Mouse (Mus musculus) neural tube, embryonic 11.5 days (tissue): ENCODE results near the gene Arhgap40. TPM values are rescaled to one million over a fixed set of nuclear protein-coding genes. Genes with fewer than 3 reads are reported as not detected.

Experiments
- ATAC-seq: fragments of 200-750 bp; cut with Nextera tagmentation; 2 replicates; pipeline ENCODE4 v1.8.0; 2017; ENCODE audit warnings: moderate number of reproducible peaks, mild to moderate bottlenecking, moderate TSS enrichment, moderate library complexity; ENCODE audit not compliant: insufficient read depth, low FRiP score, low TSS enrichment
- DNase-seq: peaks from one replicate; pipeline ENCODE4 v3.0.0-alpha.2; 2015; ENCODE audit warnings: low spot score
- H3K27ac ChIP-seq: fragments of 300-500 bp; sonication (generic); 2 replicates; pipeline ENCODE4 v1.5.1; 2014; ENCODE audit warnings: low read depth, mild to moderate bottlenecking, low read length
- H3K27me3 ChIP-seq: fragments of 300-500 bp; sonication (generic); 2 replicates; pipeline ENCODE4 v1.6.1; 2014; ENCODE audit warnings: mild to moderate bottlenecking, low read length, mixed read lengths; ENCODE audit not compliant: control insufficient read depth, insufficient read depth
- H3K36me3 ChIP-seq: fragments of 300-500 bp; sonication (generic); 2 replicates; pipeline ENCODE4 v1.6.1; 2014; ENCODE audit warnings: mild to moderate bottlenecking, low read length, moderate library complexity, mixed read lengths; ENCODE audit not compliant: control insufficient read depth, insufficient read depth
- H3K4me1 ChIP-seq: fragments of 300-500 bp; sonication (generic); 2 replicates; pipeline ENCODE4 v1.6.1; 2014; ENCODE audit warnings: low read length, mixed read lengths; ENCODE audit not compliant: control insufficient read depth, insufficient read depth
- H3K4me2 ChIP-seq: fragments of 300-500 bp; sonication (generic); 2 replicates; pipeline ENCODE4 v1.6.1; 2014; ENCODE audit warnings: low read depth, mild to moderate bottlenecking, moderate library complexity
- H3K4me3 ChIP-seq: fragments of 300-500 bp; sonication (generic); 2 replicates; pipeline ENCODE4 v1.5.1; 2014; ENCODE audit warnings: low read depth, low read length
- H3K9ac ChIP-seq: fragments of 300-500 bp; sonication (generic); 2 replicates; pipeline ENCODE4 v1.6.1; 2014; ENCODE audit warnings: mild to moderate bottlenecking, low read length
- H3K9me3 ChIP-seq: fragments of 300-500 bp; sonication (generic); 2 replicates; pipeline ENCODE4 v1.6.1; 2016; ENCODE audit warnings: low read length; ENCODE audit not compliant: control insufficient read depth
- WGBS: fragments of 180-500 bp; shearing (Covaris S2); extraction: QIAGEN DNeasy Blood & Tissue Kit; methylation state at CpG from one replicate; pipeline ENCODE4 v1.1.7; 2014; 5-methylcytosine and 5-hydroxymethylcytosine counted together
- polyA plus RNA-seq: library from polyadenylated mRNA; unstranded; fragments of >200 nt; fragmentation: Nextera tagmentation; extraction: Ambion mirVana; gene quantifications from 2 replicates; pipeline ENCODE4 v1.2.1, GENCODE M21; 2014

The Arhgap40 gene
- polyA plus RNA-seq, 1 experiment from 2014 or later, result not detected

- 61% methylated on average over 3 of the region's 3 CpGs for whole genome bisulfite sequencing
- Histone ChIP-seq H3K27ac (no peak overlapping the region), H3K9me3 (no peaks in the 10 kb centered on the region), H3K4me3 (no peak overlapping the region), H3K27me3 (no peaks in the 10 kb centered on the region), H3K36me3 (no peaks in the 10 kb centered on the region), H3K9ac (no peak overlapping the region), H3K4me1 (0 out of 2 replicates have a peak, but pooled peaks cover 8% of the 10 kb centered on the region), H3K4me2 (no peak overlapping the region)
- DNase-seq, result no peak
- ATAC-seq, result no peak
These were observed 77.9 kb downstream of the Arhgap40 start for GRCm38 (mm10) chr2:158590495-158590894.

- H3K27me3 ChIP-seq, result no peaks in the 10 kb centered on the region
- H3K27ac ChIP-seq, result no peak overlapping the region
- WGBS, result 25% methylated on average over 5 of the region's 5 CpGs
- ATAC-seq, result no peak
- H3K36me3 ChIP-seq, result no peaks in the 10 kb centered on the region
- H3K4me3 ChIP-seq, result no peak overlapping the region
- H3K9ac ChIP-seq, result no peak overlapping the region
- H3K4me2 ChIP-seq, result no peak overlapping the region
- DNase-seq, result peak; percentile 18
- 0 out of 2 replicates have a peak, but pooled peaks cover 9% of the 10 kb centered on the region for H3K4me1 ChIP-seq
- no peaks in the 10 kb centered on the region for H3K9me3 ChIP-seq
These were observed 78.7 kb downstream of the Arhgap40 start for GRCm38 (mm10) chr2:158591286-158591685.

- H3K9ac ChIP-seq, result no peak overlapping the region
- 0 out of 2 replicates have a peak, but pooled peaks cover 7% of the 10 kb centered on the region for H3K4me1 ChIP-seq
- no peak overlapping the region for H3K4me3 ChIP-seq
- no peak for DNase-seq
- H3K27ac ChIP-seq, result no peak overlapping the region
- 85% methylated on average over 4 of the region's 4 CpGs for WGBS
- ATAC-seq, result no peak
- no peak overlapping the region for H3K4me2 ChIP-seq
- H3K36me3 ChIP-seq, result no peaks in the 10 kb centered on the region
- H3K9me3 ChIP-seq, result no peaks in the 10 kb centered on the region
- H3K27me3 ChIP-seq, result no peaks in the 10 kb centered on the region
These were observed 80.8 kb downstream of the Arhgap40 start for GRCm38 (mm10) chr2:158593371-158593770.

- DNase-seq (peak; percentile 79), ATAC-seq (peak; percentile 78)
- H3K27ac ChIP-seq, result peak overlapping the region; percentile 70
- no peak overlapping the region for H3K9ac ChIP-seq
- under 1% methylated on average over 12 of the region's 12 CpGs for WGBS
- H3K27me3 ChIP-seq, result no peaks in the 10 kb centered on the region
- H3K9me3 ChIP-seq, result no peaks in the 10 kb centered on the region
- 0 out of 2 replicates have a peak, but pooled peaks cover 7% of the 10 kb centered on the region for H3K4me1 ChIP-seq
- H3K4me3 ChIP-seq, result no peak overlapping the region
- peak overlapping the region; percentile 36 for H3K4me2 ChIP-seq
- no peaks in the 10 kb centered on the region for H3K36me3 ChIP-seq
These were observed 82.5 kb downstream of the Arhgap40 start for GRCm38 (mm10) chr2:158595103-158595502.

- Histone ChIP-seq H3K9me3 (no peaks in the 10 kb centered on the region), H3K4me2 (peak overlapping the region; percentile 36), H3K27me3 (0 out of 2 replicates have a peak, but pooled peaks cover 2% of the 10 kb centered on the region), H3K27ac (peak overlapping the region; percentile 70), H3K36me3 (no peaks in the 10 kb centered on the region), H3K4me1 (0 out of 2 replicates have a peak, but pooled peaks cover 7% of the 10 kb centered on the region), H3K9ac (no peak overlapping the region), H3K4me3 (no peak overlapping the region)
- no peak for DNase-seq
- WGBS, result 26% methylated on average over 7 of the region's 7 CpGs
- ATAC-seq, result peak; percentile 48; the same call in 1 of the 2 replicates
These were observed 83.0 kb downstream of the Arhgap40 start for GRCm38 (mm10) chr2:158595577-158595976.

GRCm38 (mm10) chr2:158596803-158597202, 84.2 kb downstream of the Arhgap40 start:
- Histone ChIP-seq H3K27me3 (0 out of 2 replicates have a peak, but pooled peaks cover 2% of the 10 kb centered on the region), H3K36me3 (no peaks in the 10 kb centered on the region), H3K27ac (no peak overlapping the region), H3K4me2 (no peak overlapping the region), H3K4me3 (no peak overlapping the region), H3K9ac (no peak overlapping the region), H3K9me3 (no peaks in the 10 kb centered on the region), H3K4me1 (0 out of 2 replicates have a peak, but pooled peaks cover 4% of the 10 kb centered on the region)
- 82% methylated on average over 1 of the region's 1 CpGs for WGBS
- no peak for ATAC-seq
- DNase-seq, result no peak

Other genes starting within 250 kb of the Arhgap40 start
- 1.7 and 1.8 TPM in 2 replicates for gene Lbp, start 206.3 kb upstream of the Arhgap40 start, polyA plus RNA-seq
- 39.6 and 42.3 TPM in 2 replicates for gene Snhg11, start 137.2 kb upstream of the Arhgap40 start, polyA plus RNA-seq
- gene Ralgapb, start 102.9 kb upstream of the Arhgap40 start, polyA plus RNA-seq, result 23.1 and 24.8 TPM in 2 replicates
- not detected in 2 replicates for gene Adig, start 10.2 kb upstream of the Arhgap40 start, polyA plus RNA-seq
- 1.6 and 2.4 TPM in 2 replicates for gene Slc32a1, start 98.0 kb downstream of the Arhgap40 start, polyA plus RNA-seq
- 15.1 and 16.6 TPM in 2 replicates for gene Actr5, start 112.1 kb downstream of the Arhgap40 start, polyA plus RNA-seq
- gene Ppp1r16b, start 152.6 kb downstream of the Arhgap40 start, polyA plus RNA-seq, result 3.9 and 4.0 TPM in 2 replicates